Mouse (Mus musculus): ENCODE measurements around the gene Cald1.

DNA sequence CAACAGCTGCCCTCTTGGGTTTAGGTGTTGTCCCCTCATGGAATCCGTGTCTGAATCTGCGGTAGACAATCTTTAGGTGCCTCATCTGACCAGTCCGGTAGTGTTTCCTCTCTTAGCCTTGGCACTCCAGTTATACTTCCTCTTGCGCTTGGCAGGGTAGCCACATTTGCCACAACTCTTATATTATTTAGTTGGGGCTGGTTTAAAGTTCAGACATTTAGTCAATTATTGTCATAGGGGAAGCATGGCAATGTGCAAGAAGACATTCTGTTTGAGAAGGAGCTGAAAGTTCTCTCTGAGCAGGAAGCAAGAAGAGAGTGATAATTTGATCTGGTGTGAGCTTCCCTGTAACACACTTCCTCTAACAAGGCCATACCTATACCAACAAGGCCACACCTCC, 212.4 kb downstream of the Cald1 start:
- no peak for TF ChIP-seq CTCF (conservative IDR thresholded peaks at IDR 0.05; ENCODE audit: low read length)
- TF ChIP-seq POU5F1 (IDR thresholded peaks at IDR 0.05; ENCODE audit: borderline replicate concordance, low read length), result no peak
- no peak for TF ChIP-seq NANOG (IDR thresholded peaks at IDR 0.05; ENCODE audit: borderline replicate concordance, low read length)
